Mouse (Mus musculus) liver, postnatal 0 days (tissue): ENCODE results near the gene Sac3d1. TPM values are rescaled to one million over a fixed set of nuclear protein-coding genes. Genes with fewer than 3 reads are reported as not detected.

ENCODE experiments used
- ATAC-seq: fragments of 200-750 bp; cut with Nextera tagmentation; 2 replicates; pipeline ENCODE4 v1.8.0; 2017; ENCODE audit warnings: mild to moderate bottlenecking, moderate library complexity
- DNase-seq: peaks from one replicate; pipeline ENCODE4 v3.0.0-alpha.2; 2016
- H3K27ac ChIP-seq: fragments of 300-500 bp; sonication (generic); 2 replicates; pipeline ENCODE4 v1.5.1; 2014; ENCODE audit warnings: antibody characterized with exemption, moderate library complexity, mild to moderate bottlenecking, low read depth
- H3K27me3 ChIP-seq: fragments of 300-500 bp; sonication (generic); 2 replicates; pipeline ENCODE4 v1.6.1; 2014; ENCODE audit warnings: low read length, control low read depth, mixed read lengths; ENCODE audit not compliant: insufficient read depth
- H3K36me3 ChIP-seq: fragments of 300-500 bp; sonication (generic); replicated peaks from 2 replicates; pipeline ENCODE4 v1.6.1; 2014; ENCODE audit warnings: mild to moderate bottlenecking, control low read depth, low read length, moderate library complexity, mixed read lengths; ENCODE audit not compliant: insufficient read depth
- H3K4me1 ChIP-seq: fragments of 300-500 bp; sonication (generic); 2 replicates; pipeline ENCODE4 v1.6.1; 2014; ENCODE audit warnings: antibody characterized with exemption, mild to moderate bottlenecking, control low read depth; ENCODE audit not compliant: insufficient read depth
- H3K4me2 ChIP-seq: fragments of 300-500 bp; sonication (generic); 2 replicates; pipeline ENCODE4 v1.6.1; 2014; ENCODE audit warnings: low read depth, mild to moderate bottlenecking, low read length, moderate library complexity, mixed read lengths
- H3K4me3 ChIP-seq: fragments of 300-500 bp; sonication (generic); 2 replicates; pipeline ENCODE4 v1.5.1; 2014; ENCODE audit warnings: low read depth, low read length
- H3K9ac ChIP-seq: fragments of 300-500 bp; sonication (generic); replicated peaks from 2 replicates; pipeline ENCODE4 v1.6.1; 2014; ENCODE audit warnings: mild to moderate bottlenecking, moderate library complexity
- H3K9me3 ChIP-seq: fragments of 300-500 bp; sonication (generic); 2 replicates; pipeline ENCODE4 v1.6.1; 2016; ENCODE audit warnings: mild to moderate bottlenecking, control low read depth, low read length, mixed read lengths
- CTCF ChIP-seq: sonication (generic); IDR thresholded peaks from 2 replicates; pipeline ENCODE4 v1.5.1; 2016; ENCODE audit warnings: antibody characterized with exemption, low read depth
- EP300 ChIP-seq: IDR thresholded peaks from 2 replicates; pipeline ENCODE4 v1.6.1; 2016; ENCODE audit warnings: antibody characterized with exemption, low read depth, mild to moderate bottlenecking
- WGBS: fragments of 180-500 bp; shearing (Covaris S2); extraction: QIAGEN DNeasy Blood & Tissue Kit; methylation state at CpG from one replicate; pipeline ENCODE4 v1.1.7; 2014; ENCODE audit not compliant: insufficient replicate concordance; 5-methylcytosine and 5-hydroxymethylcytosine counted together
- polyA plus RNA-seq: library from polyadenylated mRNA; unstranded; fragments of >200 nt; fragmentation: Nextera tagmentation; extraction: Ambion mirVana; gene quantifications from 2 replicates; pipeline ENCODE4 v1.2.1, GENCODE M21; 2015

The Sac3d1 gene
- polyA plus RNA-seq, 1 experiment from 2014 or later = 15.6 TPM

DNA sequence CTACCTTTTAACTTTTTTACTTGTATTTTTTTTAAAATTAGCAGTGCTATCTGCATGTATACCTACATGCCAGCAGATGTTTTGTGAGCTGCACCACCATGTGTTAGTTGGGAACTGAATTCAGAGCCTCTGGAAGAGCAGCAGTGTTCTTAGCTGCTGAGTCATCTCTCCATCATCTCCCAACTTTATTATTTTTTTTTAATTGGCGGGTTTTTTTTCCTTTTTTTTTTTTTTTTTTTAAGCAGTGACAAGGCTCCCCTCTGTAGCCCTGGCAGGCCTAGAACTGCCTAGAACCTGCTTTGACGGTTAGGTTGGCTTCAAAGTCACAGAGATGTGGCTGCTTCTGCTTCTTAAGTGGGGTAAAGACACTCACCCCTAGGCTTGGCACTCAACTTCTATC is 6.4 kb upstream of the Sac3d1 start:
- 62% methylated on average over 2 of the region's 2 CpGs for WGBS
- H3K27ac ChIP-seq = no peak overlapping the region
- ATAC-seq = no peak
- no peak overlapping the region for H3K4me2 ChIP-seq
- TF ChIP-seq CTCF = no peak
- no peak for TF ChIP-seq EP300
- no peaks in the 10 kb centered on the region for H3K9me3 ChIP-seq
- H3K36me3 ChIP-seq = peaks cover 7% of the 10 kb centered on the region; the same call in 1 of the 2 replicates
- H3K27me3 ChIP-seq = no peaks in the 10 kb centered on the region
- peaks cover 5% of the 10 kb centered on the region for H3K4me1 ChIP-seq
- no peak for DNase-seq
- no peak overlapping the region for H3K9ac ChIP-seq
- H3K4me3 ChIP-seq = no peak overlapping the region

DNA sequence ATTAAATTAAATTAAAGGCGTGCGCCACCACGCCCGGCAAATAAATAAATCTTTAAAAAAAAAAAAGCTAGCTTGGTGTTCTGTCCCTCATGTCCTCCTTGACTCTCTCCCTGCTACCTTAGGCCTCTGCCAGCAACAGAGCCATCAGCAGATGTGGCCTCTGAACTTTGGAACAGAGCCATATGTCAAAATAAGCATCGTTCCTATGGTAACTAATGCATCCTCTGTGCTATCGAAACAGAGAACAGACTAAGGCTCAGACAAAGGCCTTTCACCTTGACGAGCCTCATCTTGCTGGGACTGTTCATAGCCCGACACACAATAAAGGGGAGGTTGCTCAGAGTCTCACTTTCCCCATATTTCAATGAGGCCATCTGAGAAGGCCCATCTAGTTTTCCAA is 4.9 kb upstream of the Sac3d1 start:
- no peak overlapping the region for H3K4me3 ChIP-seq
- no peak overlapping the region for H3K27ac ChIP-seq
- no peak for ATAC-seq

DNA sequence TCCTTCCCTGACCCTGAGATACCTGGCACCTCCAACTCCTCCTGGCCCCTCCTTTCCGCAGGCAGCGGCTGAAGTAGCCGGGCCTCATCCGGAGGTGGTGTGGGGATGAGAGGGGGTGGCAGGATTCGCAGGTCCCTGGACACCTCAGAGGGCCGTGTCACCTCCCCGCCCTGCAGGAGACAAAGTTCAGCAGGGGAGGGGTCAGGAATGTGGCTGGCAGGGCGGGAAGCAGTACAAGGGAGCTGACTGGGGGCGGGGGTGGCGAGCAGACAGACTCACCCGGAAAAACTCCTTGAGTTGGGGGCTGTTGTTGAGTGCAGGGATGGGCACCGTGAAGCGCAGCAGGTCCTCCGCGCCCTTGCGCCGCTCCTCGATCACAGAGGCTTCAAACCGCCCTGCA is 3.3 kb upstream of the Sac3d1 start:
- H3K4me2 ChIP-seq = peak overlapping the region; percentile 34
- no peak; the same call in 1 of the 2 replicates for ATAC-seq
- peaks cover 14% of the 10 kb centered on the region for H3K4me1 ChIP-seq
- no peaks in the 10 kb centered on the region for H3K27me3 ChIP-seq
- no peaks in the 10 kb centered on the region for H3K9me3 ChIP-seq
- peaks cover 7% of the 10 kb centered on the region; the same call in 1 of the 2 replicates for H3K36me3 ChIP-seq
- WGBS = 69% methylated on average over 19 of the region's 19 CpGs
- H3K27ac ChIP-seq = 0 out of 2 replicates have a peak overlapping the region, but pooled peaks have one; percentile 34
- TF ChIP-seq CTCF (no peak), EP300 (no peak)
- DNase-seq = peak; percentile 44
- peak overlapping the region; percentile 31 for H3K9ac ChIP-seq
- H3K4me3 ChIP-seq = no peak overlapping the region; the same call in 1 of the 2 replicates

More for the DNA sequence above, 4.9 kb upstream of the Sac3d1 start:
- peaks cover 7% of the 10 kb centered on the region; the same call in 1 of the 2 replicates for H3K36me3 ChIP-seq
- DNase-seq = no peak
- H3K9me3 ChIP-seq = no peaks in the 10 kb centered on the region
- peaks cover 6% of the 10 kb centered on the region for H3K4me1 ChIP-seq
- H3K9ac ChIP-seq = no peak overlapping the region
- WGBS = 71% methylated on average over 8 of the region's 8 CpGs
- no peak overlapping the region for H3K4me2 ChIP-seq
- H3K27me3 ChIP-seq = no peaks in the 10 kb centered on the region
- no peak for TF ChIP-seq EP300
- TF ChIP-seq CTCF = no peak

- H3K27me3 ChIP-seq = no peaks in the 10 kb centered on the region
- H3K36me3 ChIP-seq = peaks cover 22% of the 10 kb centered on the region
- peak overlapping the region; percentile 100 for H3K4me2 ChIP-seq
- H3K9me3 ChIP-seq = no peaks in the 10 kb centered on the region
- H3K9ac ChIP-seq = peak overlapping the region; percentile 86
- peak overlapping the region; percentile 86 for H3K4me3 ChIP-seq
- peak; percentile 8; the same call in 1 of the 2 replicates for ATAC-seq
- DNase-seq = no peak
- WGBS = 5% methylated on average over 8 of the region's 8 CpGs
- peak overlapping the region; percentile 94 for H3K27ac ChIP-seq
- peaks cover 17% of the 10 kb centered on the region for H3K4me1 ChIP-seq
- no peak for TF ChIP-seq CTCF
These were observed 281 bp upstream of the Sac3d1 start for GRCm38 (mm10) chr19:6118677-6119185.

GRCm38 (mm10) chr19:6117346-6117985 is 984 bp downstream of the Sac3d1 start:
- H3K4me1 ChIP-seq = peaks cover 17% of the 10 kb centered on the region
- peak overlapping the region; percentile 94 for H3K27ac ChIP-seq
- DNase-seq (no peak), ATAC-seq (no peak)
- TF ChIP-seq EP300 (no peak), CTCF (no peak)
- H3K27me3 ChIP-seq = no peaks in the 10 kb centered on the region
- no peaks in the 10 kb centered on the region for H3K9me3 ChIP-seq
- WGBS = 7% methylated on average over 32 of the region's 32 CpGs
- peaks cover 22% of the 10 kb centered on the region for H3K36me3 ChIP-seq
- peak overlapping the region; percentile 86 for H3K9ac ChIP-seq
- peak overlapping the region; percentile 86 for H3K4me3 ChIP-seq
- peak overlapping the region; percentile 100 for H3K4me2 ChIP-seq

GRCm38 (mm10) chr19:6116113-6116850 is 2.2 kb downstream of the Sac3d1 start:
- H3K9ac ChIP-seq = peak overlapping the region; percentile 86
- peaks cover 22% of the 10 kb centered on the region for H3K36me3 ChIP-seq
- H3K4me1 ChIP-seq = peaks cover 17% of the 10 kb centered on the region
- DNase-seq = no peak
- H3K4me3 ChIP-seq = no peak overlapping the region
- TF ChIP-seq CTCF = no peak
- no peaks in the 10 kb centered on the region for H3K27me3 ChIP-seq
- no peak for ATAC-seq
- 87% methylated on average over 14 of the region's 15 CpGs for WGBS
- H3K27ac ChIP-seq = no peak overlapping the region
- no peaks in the 10 kb centered on the region for H3K9me3 ChIP-seq
- peak overlapping the region; percentile 100 for H3K4me2 ChIP-seq
